Mouse (Mus musculus): ENCODE measurements around the gene Irf8.

GRCm38 (mm10) chr8:120746007-120746701 is 10.0 kb downstream of the Irf8 start:
- TF ChIP-seq CTCF (IDR thresholded peaks at IDR 0.05; ENCODE audit: low read depth, low read length): no peak
- TF ChIP-seq POLR2AphosphoS5 (IDR thresholded peaks at IDR 0.05; ENCODE audit: insufficient replicate concordance, low read depth, low read length): no peak
- no peak for TF ChIP-seq TAL1 (conservative IDR thresholded peaks at IDR 0.05; ENCODE audit: low read depth, low read length)
